Mouse (Mus musculus) frontal cortex, postnatal 10 days (tissue): ENCODE measurements around the gene Dgkg.
A peak's percentile ranks its signal among the peaks of the same experiment; 100 is the strongest.

Source experiments
- DNase-seq, 2 experiments: peaks; one replicate each; pipeline ENCODE4 v3.0.0; 2022; ENCODE audit warnings: low spot score in 2 of 2, mixed read lengths in 1 of 2

Gene Dgkg

GRCm38 (mm10) chr16:22499951-22500350, 157.1 kb downstream of the Dgkg start:
- DNase-seq = no peak

GRCm38 (mm10) chr16:22499447-22499846, 157.6 kb downstream of the Dgkg start:
- DNase-seq = no peak

DNA sequence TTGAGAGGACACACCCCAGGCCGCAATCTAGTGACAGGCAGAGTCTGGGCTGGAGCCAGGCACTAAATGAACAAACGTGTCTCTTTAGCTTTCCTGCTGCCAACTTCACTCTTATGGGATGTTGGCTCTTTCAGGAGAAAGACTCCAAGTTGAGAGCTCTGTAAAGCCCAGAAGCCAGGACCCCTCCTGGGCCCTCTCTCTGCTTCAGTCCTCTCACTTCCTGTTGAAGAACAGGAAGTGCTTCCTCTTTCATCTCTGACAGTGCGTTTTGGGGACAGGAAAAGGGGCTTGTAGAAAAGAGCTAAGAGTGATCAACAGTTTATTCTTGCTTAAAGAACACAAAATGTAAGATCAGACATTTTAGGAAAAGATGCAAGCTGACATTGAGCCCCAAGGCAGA, 159.0 kb downstream of the Dgkg start:
- no peak for DNase-seq

GRCm38 (mm10) chr16:22495259-22495658, 161.8 kb downstream of the Dgkg start:
- no peak for DNase-seq

GRCm38 (mm10) chr16:22494815-22495214, 162.2 kb downstream of the Dgkg start:
- DNase-seq = no peak

DNA sequence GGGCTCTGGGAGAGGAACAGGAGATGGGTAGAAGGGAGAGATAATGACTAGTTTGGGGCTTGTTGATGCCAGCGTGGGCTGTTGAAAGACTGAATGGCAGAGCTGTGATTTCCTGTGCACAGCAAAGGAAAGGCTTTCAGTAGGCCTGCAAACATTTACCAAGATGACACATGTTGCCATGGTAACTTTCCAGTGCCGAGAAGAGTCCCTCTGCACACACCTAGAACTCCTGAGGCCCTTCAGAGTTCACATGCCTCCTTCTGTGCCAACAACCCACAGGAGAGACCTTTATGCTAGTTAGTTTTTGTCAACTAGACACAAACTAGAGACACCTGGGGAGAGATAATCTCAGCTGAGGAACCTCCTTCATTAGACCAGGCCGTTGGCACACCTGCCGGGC, 163.6 kb downstream of the Dgkg start:
- DNase-seq = no peak

DNA sequence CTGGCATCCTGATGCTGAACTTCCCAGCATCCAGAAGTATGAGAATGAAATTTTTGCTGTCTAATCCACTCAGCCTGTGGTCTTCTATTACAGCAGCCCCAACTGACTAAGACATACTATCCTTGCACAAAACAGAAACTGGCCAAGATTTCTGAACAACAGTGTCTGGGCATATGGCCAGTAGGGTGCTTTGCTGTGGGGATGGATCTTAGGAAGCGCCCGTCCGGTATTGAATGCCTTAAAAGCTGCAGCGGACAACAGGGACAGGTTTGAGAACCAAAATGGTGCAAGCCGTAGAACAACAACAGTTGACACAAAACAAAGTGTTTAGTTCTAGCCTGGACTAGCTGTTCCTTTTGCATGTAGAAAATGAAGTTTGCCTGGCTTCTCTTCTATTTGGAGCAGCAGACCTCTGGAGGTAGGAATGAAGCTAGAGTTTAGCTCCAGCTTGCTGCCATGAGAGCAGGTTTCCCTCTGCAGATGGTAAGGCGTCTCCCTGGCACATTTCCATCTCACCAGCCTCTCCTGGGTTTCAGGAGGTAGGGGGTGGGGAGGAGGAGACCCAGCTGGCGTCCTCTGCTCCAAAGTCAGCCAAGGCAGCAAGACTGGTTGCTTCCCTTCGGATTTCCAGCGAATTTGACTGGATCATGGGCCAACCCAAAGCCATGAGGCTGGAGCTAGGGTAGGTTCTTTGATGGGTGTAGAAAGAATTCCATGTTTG, 165.4 kb downstream of the Dgkg start:
- peak in 1 of 2 experiments; percentile 25 for DNase-seq

DNA sequence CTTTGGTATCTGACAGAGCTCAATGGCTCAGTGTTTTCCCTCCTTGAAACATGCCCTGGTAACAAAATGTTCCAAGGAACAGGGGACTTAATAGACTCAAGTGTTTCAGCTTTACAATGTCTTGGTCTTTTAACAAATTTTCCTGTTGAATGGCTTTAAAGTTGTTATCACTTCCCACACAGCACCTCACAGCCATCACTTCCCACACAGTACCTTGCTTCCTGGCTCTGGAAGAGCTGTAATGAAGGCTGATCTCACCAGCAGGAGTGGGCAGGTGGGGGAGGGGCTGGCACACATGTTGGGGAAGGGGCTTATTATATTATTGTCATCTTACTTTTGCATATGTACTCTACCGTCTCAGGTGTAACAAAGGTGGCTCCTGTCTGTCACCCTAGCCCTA, 173.1 kb downstream of the Dgkg start:
- DNase-seq = no peak

GRCm38 (mm10) chr16:22479322-22479721, 177.7 kb downstream of the Dgkg start:
- DNase-seq = no peak

DNA sequence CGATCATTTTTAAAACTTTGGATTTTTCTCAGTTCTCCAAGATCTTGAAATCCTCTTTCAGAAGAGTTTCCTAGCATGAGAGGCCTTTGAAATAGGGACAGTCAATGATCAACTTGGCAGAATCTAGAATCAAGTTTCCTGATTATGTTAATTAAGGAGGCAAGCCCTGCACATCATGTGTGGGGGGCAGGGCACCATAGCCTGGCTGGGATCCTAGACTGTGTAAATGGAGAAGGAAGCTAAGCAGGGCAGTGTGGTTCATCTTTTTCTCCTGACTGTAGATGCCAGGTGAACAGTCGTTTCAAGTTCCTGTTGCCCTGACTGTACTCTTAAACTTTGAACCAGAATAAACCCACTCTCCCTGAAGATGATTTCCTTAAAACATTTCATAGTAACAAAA, 185.3 kb downstream of the Dgkg start:
- DNase-seq = no peak

- no peak for DNase-seq
Observed at GRCm38 (mm10) chr16:22469385-22469784, 187.6 kb downstream of the Dgkg start.

GRCm38 (mm10) chr16:22467111-22467510, 189.9 kb downstream of the Dgkg start:
- DNase-seq = no peak

- no peak for DNase-seq
Observed at GRCm38 (mm10) chr16:22466381-22466780, 190.6 kb downstream of the Dgkg start.

DNA sequence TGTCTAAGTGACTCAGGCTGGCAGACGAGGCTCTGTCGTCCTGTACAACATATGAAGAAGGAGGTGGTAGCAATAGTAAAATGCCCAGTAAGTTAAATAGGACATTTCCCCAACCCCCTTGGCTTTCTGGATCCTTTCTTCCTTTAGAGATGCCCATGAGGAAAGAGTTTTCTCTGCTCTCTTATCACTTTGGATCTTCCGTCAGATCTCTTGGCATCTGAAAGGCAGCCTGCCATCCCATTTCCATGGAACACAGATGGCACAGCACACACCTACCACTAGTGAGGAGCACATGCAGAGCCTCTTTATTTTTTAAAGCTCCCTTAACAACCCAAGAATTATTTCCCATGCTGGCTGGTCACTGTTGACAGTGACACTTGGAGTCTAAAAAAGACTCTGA, 194.8 kb downstream of the Dgkg start:
- DNase-seq = no peak

DNA sequence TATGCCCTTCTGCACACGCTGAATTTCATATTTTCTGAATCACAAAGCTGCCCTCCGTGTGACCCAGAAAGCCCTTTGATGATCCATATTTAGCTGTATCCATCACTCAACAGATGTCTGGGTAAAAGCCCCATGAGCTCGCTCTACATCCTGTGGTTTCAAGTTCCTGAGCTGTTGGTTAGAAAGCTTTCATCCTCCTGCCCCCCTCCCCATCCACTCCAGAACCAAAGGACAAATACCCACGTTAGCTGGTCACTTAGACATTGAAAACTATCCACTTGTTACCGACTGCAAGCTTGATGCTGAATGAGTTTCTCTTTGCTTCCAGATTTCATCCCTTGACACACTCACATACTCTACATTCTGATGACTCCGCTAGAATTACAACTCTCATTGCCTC, 195.3 kb downstream of the Dgkg start:
- DNase-seq = no peak

GRCm38 (mm10) chr16:22460960-22461359, 196.1 kb downstream of the Dgkg start:
- DNase-seq = no peak

DNA sequence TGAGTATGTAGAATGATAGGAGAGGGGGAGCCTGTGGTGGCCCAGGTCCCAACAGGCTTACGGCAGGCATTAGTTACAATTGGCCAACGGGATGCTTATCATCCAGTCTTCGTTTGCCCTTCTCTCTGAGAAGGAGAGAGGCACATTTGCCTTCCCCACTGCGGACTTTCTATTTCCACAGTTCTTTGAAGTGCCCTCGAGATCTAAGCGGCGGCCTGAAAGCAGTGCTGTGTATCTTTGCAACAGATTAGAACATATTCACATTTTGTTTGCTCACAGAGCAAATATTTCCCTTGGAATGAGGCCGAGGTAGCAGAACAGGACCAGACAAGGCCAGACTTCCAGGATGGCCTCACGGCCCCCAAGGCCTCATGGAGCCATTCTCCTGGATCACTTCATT, 204.9 kb downstream of the Dgkg start:
- no peak for DNase-seq

- DNase-seq = no peak
Observed at GRCm38 (mm10) chr16:22448093-22448492, 208.9 kb downstream of the Dgkg start.

DNA sequence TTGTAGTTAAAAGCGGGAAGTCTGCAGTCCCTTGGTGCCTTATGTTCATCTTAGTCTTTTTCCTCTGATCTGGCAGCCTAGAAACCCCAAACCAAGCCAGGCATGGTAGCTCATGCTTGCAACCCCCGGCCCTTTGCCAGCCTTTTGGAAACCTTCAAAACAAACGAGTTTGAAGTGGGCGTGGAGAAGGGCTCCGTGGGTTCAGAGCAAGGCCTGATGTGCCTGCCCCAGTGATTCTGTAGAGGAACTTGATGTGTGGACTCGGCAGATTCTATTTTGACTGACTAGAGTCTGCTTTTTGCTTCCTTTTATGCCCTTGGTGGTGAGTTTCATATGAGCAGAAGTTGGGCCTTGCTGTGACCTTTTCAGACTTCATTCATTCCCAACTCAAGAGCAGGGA, 212.2 kb downstream of the Dgkg start:
- no peak for DNase-seq

- no peak for DNase-seq
Observed at GRCm38 (mm10) chr16:22442202-22442601, 214.8 kb downstream of the Dgkg start.

- DNase-seq = no peak
Observed at GRCm38 (mm10) chr16:22441317-22441716, 215.7 kb downstream of the Dgkg start.

DNA sequence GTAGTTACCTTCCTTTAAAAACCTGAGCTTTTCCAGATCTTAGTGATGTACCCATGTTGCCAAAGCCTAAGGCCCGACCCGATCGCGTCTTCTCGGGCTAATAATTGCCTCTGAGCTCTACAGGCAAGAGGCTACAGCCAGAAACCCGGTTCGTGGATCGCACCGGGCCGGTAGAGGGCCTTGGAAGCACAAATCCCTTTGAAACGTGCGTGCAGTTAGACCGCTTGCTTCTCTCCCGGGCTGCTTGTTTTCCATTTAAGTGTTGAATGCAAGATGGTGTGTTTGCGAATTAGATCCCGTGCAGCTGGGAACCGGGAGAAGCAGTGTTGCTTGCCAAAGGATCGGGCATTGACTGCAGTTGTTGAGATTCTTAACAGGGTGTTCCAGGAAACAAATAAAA, 216.8 kb downstream of the Dgkg start:
- DNase-seq = peak; percentile 56 to 62

GRCm38 (mm10) chr16:22439499-22440177, 217.4 kb downstream of the Dgkg start, which contains the start of gene Etv5:
Etv5 (minus strand) TSS chr16:22439719.
- peak; percentile 99 to 100 for DNase-seq
